Mouse (Mus musculus) 416B (cell line): ENCODE measurements around the gene Ubash3b.

Experiments used
- DNase-seq: peaks from one replicate; pipeline ENCODE4 v3.0.0; 2011; ENCODE audit warnings: low read depth

The Ubash3b gene

DNA sequence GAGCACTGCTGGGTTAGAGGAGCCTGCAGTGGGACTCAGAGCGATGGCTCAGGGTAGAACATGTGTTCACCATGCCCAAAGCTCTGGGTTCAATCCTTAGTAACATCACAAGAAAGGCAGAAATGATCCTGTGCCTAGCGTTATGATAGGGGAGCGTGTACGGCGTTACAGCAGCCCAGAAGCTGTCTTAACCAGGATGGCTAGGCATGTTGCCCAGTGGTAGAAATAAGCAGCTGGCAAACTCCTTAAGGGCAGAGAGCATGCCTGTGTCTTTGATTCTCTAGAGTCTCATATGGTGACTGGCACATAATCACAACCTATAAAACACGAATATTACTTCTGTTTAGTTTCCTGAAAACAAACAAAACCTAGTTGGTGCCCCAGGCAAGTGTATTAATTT, 170.0 kb downstream of the Ubash3b start:
- DNase-seq: no peak

DNA sequence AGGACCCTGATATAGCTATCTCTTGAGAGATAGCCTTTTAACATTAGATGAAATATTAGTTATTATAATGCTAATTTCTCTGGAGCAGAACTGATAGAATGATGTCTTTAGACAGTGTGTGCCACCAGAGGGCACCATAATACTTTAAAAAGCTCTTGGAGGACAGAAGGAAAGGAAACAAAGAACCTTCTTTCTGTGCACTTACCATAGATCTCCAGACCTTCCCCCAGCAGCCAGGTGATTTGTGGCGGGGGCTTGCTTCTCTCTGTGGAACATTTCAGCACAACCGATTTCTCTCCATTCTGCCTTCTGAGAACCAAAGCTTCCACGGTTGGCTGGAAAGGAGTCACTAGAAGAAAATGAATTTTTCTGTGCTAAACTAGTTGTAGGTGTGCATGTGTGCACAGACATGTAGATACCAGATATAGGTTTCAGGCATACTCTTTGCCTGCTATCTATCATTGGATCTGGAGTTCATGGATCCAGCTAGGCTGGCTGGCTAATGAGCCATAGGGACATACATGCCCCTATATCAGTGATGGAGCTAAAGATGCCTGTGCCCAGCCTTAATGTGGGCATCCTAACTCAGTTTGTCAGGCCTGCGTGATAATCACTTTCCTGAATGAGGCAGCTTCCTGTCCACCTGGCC, 171.4 kb downstream of the Ubash3b start:
- peak; percentile 69 for DNase-seq

DNA sequence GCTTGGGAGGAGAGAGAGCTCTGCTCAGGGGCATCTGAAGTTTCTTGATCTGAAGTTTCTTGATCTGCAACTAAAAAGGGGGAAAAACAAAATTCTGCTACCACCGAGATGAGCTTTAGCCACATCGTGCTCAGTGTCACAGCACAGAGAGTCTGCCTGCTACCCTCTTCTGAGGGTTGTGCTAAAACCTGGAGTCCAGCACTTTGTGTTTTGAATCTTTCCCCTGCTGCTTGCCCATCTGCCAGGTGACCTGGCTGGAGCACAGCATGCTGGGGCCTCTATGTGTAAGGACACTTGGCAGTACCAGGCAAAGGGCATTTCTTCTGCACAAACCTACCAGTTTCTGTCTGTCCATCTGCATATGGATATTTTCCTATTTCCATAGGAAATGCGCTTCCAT, 177.2 kb downstream of the Ubash3b start:
- DNase-seq: no peak

DNA sequence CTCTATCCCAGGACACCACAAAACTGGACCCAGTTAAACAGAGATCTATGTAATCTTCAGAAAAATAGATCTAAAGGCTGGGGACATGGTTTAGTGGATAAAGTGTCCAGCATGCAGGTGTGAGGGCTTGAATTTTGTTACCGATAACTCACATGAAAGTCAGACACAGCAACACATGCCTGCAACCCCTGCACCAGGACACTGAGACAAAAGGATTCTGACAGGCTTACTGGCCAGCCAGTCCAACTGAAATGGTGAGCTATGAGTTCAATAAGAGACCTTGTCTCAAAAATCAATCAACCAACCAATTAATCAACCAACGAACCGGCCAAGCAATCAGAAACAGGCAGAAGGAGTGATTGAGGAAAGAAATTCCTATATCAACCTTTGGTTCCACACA, 177.7 kb downstream of the Ubash3b start:
- no peak for DNase-seq

DNA sequence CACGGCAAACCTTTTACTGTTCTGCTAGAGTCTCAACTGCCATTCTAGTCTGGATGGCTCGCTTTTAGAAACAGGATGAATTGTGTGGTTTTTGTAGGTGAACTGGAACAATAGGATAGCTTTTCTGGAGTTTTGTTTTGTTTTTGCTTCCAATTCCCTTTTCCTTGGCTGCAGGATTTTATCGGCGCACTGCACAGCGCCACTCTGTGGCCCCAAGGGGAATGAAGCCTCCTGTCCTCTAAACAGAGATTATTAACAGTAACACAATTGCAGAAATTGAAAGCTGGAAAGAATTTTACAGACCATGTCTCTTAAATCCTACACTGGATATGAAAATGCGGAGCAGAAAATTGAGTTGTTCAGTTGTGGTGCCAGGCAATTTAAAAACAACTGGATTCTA, 179.0 kb downstream of the Ubash3b start:
- peak; percentile 28 for DNase-seq

DNA sequence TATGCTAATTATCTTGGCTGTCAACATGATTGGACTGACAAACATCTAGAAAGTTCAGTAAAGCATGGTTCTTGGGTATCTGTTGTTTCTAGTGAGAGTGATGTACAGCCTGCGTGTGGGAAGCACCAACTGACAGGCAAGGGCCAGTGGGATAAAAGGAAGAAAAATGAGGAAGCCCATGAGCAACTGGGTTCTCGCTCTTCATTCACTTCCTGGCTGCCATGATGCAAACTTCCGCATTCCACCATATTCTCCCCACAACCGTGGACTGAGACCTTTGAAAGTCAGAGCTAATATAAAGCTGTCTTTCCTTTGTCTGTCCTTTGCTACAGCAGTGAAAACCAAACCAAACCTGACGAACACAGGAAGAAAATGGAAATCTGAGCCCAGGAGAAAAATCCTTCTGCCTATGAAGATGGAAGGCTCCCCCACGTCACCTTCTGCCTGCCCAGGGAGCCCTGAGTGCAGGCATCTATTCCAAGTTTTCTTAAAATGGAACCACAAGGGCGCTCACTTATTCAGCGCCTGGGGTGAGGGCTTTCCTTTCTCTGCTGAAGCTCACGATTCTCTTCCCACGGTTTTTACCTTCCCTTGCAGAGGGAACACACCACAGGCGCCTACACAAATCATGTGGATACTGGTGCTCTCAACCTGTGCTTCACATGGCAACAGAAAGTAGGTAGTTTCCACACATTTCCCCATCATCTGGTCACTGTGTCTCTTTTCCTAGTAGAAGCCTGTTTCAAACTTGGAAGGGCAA, 187.3 kb downstream of the Ubash3b start:
- DNase-seq: no peak

DNA sequence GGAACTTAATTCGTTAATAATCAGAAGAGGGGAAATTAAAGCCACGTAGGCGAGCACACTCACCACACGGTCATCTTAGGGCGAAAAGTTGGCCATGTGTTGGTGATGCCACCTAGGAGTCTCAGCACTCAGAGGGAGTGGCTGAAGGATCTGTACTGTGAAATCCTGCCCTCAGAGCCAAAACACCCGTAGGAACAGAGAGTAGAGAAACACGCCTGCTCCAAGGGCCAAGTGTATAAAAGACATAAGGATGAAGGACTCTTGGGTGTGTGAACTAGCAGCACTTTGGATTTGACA, 197.1 kb downstream of the Ubash3b start:
- no peak for DNase-seq

DNA sequence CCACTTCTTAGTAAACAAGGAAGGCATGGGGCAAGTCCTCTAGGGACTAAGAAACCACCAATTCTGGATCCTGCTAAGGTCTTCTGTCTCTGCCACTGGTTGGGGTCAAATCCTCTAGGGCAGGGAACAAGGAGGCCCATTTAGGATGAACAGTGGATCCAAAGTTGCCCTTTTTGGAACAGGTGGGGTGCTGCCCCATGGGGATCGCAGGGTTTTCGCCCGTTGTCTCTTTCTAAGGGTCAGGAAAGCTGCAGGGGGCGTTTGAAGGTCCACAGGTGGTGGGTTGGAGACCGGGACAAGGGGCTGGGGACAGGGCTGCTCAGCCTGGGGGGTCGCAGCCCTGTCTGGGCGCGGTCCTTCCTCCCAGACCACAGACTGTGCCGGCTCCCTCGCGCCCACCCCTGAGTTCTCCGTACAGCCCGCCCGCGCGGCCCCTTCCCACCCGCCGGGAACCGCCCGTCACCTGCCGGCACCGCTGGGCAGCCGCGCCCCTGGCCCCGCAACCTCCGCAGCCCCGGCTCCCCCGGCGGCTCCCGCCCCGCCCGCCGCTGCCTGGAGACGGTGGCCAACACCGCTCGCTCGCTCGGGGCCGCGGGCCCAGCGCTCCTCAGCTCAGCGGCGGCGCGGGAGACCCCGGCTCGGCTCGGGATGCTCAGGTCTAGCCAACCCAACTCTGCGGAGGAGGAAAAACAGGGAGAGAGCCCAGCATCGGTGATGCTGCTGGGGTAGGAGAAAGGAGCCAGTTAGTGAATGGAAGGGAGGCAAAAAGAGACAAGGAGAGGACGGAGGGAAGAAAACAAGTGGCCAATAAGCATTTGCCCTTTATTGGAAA, 197.7 kb downstream of the Ubash3b start, which contains the start of gene Jhy:
TSS of gene Jhy (minus strand) at position 533 of the 832 bp plus-strand sequence.
- DNase-seq: no peak

DNA sequence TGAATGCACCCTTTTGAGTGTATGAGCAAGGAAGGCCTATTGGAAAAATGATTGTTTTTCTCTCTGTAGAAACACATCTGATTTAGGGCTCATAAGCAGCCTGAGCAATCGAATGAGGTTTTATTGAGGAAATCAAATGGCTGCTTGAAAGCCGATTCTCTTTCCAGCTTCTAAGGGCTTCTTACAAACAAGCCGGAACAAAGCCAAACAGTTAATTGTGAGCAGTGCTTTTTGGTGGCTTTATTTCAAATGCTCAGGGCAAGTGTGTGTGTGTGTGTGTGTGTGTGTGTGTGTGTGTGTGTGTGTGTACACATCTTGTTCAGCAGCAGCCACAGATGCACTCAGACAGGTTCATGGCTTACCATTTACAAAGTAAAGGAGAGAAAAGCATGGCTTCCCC, 200.1 kb downstream of the Ubash3b start:
- no peak for DNase-seq
